Mouse (Mus musculus): ENCODE measurements around the gene Hs3st2.

DNA sequence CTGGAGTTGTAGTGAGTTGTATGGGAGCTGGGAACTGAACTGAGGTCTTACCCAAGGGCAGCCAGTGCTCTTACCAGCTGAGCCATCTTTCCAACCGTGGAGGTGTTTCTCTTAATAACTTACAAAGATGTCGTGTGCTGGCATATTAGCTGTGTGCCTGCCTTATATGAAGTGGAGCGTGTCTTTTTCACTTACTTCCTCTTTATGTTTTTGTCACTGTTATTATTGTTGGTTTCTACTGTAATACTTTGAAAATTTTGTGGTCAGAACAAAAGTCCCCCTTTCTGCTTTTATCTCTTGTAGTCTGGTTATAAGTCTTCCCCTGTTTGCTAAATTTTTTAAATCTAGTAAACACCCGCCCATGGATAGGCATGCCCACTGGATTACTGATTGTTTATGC, 88.4 kb downstream of the Hs3st2 start:
- TF ChIP-seq CHD2 (IDR thresholded peaks at IDR 0.05; ENCODE audit: low read depth, low read length) (no peak), ZC3H11A (IDR thresholded peaks at IDR 0.05; ENCODE audit: borderline replicate concordance, low read depth, low read length) (no peak), MAFK (IDR thresholded peaks at IDR 0.05; ENCODE audit: insufficient read depth, low read depth, low read length) (no peak), HCFC1 (IDR thresholded peaks at IDR 0.05; ENCODE audit: borderline replicate concordance, insufficient read depth, low read length) (no peak)
